Mouse (Mus musculus): ENCODE measurements around the gene Cyp2e1.
"Not testable (repeated sequence)": the region's sequence is repeated elsewhere in the genome, so short reads cannot be mapped to it uniquely, and the experiment has no call there.

The Cyp2e1 gene

DNA sequence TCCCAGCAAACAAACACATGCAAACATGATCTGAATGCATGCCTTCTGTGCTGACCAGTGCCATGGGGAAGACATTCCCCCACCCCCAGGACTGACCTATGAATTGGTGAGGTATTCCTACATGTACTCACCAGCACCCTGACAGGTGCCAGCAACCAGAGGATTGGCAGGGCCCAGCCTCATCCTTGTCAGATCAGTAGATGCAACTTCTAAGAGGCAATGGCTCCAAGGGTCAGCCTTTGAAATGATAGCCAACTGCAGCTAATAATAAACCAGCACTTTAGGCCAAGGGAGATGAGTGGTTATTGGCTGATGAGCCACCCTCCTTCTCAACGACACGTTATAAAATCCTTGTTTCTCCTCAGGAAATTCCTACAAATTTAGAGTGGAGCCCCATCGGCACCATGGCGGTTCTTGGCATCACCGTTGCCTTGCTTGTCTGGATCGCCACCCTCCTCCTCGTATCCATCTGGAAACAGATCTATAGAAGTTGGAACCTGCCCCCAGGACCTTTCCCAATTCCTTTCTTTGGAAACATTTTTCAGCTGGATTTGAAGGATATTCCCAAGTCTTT lies at the start of gene Cyp2e1:
Gene Cyp2e1, plus strand, starts transcription at position 293 of the 574 bp plus-strand sequence.
- DNase-seq (ENCODE audit: low read depth, low spot score): no peak

DNA sequence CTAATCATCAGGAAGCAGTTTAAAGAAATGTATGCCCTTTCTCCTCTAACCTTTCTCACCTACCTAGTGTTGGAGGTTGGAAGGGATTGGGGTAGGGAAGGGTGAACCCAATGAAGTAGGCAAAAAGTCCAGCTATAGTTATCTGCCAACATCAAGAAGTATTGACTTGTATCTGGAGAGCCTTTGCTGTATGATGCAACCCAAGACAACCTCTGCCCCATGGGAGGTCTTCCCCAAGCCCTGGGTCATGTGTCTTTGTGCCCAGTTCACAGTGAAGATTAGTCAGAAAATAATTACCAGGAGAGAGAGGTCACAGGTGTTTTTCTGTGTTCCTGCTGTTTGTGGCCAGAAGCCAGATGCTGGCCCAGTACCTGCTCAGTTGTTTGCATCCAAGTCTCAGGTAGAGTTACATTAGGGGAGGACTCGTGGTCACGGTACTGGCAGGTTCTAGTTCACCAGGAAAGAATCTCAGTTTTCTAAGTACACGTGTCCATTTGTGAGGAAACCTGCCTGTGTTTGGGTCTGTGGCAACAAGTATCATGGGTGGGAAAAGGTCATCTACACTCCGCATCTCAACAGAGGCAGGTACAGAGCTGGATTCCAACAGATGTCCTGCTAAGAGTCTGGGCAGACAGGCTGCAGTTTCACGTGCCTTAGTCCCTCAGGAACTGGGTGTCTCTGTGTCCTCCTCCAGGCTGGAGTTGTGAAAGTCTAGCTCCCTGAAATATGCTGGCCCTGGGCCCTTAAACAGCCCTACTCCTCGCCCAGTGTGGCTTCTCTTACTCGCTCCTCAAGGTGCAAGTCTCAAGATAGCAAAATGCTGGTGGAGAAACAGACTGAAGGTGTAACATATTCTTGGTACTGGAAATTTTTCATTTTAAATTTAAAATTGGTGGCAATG lies 46.1 kb upstream of the Cyp2e1 start:
- DNase-seq (ENCODE audit: low read depth, low spot score): no peak

DNA sequence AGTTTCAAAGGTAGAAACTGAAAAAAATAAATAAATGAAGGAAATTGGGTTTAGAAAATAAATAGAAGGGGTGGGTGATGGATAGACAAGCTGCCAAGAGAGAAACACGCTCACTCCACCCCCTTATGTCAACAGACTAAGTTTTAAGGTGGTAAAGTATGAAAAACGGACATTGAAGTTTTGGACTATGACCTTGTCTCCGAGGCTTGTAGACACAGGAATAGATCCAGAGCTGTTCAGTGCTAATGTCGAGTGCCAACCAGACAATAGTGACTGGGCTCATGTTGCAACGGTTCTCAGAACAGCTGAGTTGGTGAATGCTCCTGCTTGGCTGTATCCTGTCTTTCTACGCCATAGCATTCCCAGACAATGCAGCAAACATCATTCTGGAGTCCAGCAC lies 42.4 kb upstream of the Cyp2e1 start:
- DNase-seq (ENCODE audit: low read depth, low spot score): no peak

DNA sequence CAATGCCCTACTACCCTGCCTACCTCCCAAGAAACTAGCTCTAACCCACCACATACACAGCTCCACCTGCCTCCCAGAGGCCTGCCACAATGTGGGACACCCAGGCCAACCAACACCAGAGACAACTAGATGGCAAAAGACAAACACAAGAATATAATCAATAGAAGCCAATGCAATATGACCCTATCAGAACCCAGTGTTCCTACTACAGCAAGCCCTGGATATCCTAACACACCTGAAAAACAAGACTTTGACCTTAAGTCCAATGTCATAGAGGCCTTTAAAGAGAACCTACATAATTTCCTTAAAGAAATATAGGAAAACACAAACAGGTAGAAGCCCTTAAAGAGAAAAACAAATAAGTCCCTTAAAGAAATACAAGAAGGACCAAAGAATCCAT lies 38.0 kb upstream of the Cyp2e1 start:
- DNase-seq (ENCODE audit: low read depth, low spot score): no peak

DNA sequence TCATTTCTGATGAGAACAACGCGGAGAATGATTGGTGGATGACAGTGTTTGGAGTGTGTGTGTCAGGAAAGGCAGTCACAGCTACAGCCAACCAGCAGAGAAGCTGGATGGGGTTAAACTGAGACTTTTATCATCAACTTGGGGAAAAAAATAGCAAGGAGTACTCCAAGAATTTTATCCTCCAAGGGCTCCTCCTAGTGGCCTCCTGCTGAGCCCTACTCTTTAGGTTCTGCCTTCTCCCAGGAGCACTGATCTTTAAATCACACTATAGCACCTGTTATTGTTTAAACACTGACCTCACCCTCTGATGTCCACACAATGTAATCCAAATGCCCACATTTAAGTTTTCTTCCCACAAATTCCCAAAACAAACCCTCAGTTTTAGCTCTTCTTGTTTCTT lies 30.4 kb upstream of the Cyp2e1 start:
- DNase-seq (ENCODE audit: low read depth, low spot score): no peak

DNA sequence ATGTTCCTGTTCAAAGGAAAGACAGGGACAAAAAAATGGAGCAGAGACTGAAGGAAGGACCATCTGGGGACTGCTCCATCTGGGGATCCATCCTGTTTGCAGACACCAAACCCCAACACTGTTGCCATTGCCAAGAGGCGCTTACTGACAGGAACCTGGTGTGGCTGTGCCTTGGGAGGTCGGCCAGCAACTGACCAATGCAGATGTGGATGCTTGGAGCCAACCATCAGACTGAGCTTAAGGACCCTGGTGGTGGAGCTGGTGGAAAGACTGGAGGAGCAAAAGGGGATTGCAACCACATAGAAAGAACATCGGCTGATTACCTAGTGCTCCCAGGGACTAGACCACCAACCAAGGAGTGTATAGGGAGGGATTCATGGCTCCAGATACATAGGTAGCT lies 16.1 kb upstream of the Cyp2e1 start:
- no peak for DNase-seq (ENCODE audit: low read depth, low spot score)

DNA sequence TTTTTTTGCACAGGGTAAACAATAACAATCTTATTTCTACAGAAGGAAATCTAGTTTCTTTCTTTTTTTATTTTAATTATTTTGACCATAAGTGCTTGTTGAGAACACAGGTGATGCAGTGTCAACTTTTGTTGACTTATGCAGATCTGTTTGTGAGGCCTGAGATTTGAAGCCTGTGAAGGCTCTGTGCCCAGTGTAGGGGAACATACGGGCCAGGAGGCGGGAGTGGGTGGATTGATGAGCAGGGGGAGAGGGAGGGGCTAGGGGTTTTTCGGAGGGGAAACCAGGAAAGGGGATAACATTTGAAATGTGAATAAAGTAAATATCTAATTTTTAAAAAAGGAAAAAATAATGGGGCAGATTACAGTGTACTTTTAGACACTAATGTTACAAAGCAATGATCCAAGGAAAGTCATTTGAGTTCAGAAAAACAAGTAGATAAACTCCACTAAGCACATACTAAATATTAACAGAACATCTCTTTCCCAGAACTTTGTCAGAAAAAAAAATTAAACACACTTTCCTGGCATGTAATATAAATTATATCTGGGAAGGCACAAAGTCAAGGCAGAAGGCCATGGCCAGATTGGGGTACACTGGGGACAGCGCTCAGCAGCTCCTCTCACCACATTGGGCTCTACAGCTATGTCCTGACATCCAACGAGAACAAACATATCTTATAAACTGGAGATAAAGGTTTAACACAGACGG lies 15.3 kb upstream of the Cyp2e1 start:
- no peak for DNase-seq (ENCODE audit: low read depth, low spot score)

DNA sequence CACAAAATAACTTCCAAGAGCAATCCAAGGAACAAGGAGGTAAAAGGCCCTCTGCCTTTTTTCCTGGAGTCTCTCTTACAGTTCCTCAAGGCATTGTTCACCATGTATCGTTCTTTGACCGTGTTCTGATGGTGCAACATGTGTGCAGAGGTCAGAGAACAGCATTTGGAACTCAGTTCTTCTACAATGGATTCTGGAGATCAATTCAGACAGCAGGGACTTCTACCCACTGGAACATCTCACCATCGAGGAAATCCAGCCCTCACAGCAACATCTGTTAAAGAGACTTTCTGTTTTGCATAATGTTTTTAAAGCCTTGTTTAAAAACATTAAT lies 14.7 kb upstream of the Cyp2e1 start:
- no peak for DNase-seq (ENCODE audit: low read depth, low spot score)

DNA sequence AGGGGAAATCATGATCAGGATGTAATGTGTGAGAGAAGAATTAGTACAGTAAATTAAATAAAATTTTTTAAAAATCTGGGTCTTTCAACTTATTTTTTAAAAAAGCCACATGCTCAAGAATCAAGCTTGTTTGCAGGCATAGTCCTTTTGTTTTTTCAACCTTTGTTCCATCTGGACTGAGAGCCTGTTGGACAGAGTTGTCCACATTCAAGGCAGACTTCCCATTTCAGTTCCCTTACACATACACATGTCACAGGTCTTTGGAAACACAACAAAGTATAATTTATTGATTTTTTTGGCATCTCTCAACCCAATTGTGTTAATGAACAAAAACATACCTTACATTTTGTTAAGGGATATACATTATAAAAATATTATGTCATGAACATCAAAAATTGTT lies 9.0 kb upstream of the Cyp2e1 start:
- no peak for DNase-seq (ENCODE audit: low read depth, low spot score)

DNA sequence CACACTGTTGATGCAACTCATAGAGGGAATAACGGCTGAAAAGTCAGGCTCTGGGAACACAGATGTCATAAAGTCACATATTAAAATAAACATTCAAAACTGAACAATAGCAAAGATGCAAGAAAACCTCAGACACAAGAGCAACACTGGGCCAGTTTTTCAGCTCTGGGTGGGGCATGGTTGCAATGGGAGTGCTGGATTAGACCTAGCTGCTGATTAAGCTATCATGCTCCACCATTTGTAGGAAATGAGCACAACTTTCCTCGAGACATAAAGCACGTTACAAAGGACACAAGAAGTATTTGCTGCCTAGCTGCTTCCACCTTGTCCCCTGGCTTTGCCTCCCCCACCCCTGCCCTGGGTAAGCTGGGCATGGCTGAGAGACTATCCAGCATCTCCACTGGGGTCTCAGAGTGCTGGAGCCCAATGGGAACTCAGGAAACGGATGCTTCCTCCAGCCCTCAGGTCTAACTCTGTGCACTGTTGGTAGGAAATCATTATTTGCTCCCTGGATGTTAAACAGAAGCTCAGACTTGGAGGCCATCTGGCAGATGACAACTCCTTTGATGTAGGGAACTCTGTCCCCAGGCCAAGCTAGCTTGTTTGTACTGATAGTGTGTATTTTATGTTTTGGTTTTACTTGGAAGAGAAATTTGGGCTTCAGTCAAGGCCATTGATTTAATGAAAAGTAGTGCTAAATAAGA lies 7.2 kb upstream of the Cyp2e1 start:
- no peak for DNase-seq (ENCODE audit: low read depth, low spot score)

DNA sequence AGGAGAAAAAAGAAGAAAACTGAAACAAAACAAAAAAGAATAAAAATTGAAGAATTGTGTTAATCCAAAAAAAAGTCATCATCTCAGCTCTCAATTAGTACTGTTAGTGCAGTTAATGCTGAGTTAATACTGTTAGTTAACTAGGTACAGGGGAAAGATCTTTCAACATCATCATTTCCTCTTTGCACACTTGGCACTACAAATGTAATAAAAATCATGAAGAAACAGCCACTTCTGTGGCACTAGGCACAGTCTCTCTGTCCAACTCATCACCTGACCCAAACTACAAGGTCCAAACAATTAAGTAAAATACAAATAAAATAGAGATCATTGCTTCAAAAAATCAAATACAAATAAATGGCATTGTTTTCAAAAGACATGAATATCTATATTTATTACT lies 2.9 kb upstream of the Cyp2e1 start:
- no peak for DNase-seq (ENCODE audit: low read depth, low spot score)

DNA sequence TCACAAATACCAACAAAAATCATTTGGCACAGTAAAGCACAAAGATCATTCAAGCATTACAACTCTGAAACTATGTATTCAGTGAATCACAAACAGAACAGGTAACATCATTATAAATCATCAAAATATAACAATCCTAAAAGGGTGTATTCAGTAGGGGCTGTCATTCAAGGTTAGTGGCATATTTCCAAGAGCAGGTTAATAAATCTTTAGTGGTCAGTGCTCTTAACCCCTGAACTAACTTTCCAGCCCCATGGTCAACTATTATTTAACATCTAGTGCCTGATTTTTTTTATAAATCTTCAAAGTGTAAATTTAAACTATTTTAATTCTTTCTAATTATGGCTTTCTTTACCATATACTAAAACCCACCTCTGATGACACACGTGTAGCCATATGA lies 1.9 kb downstream of the Cyp2e1 start:
- DNase-seq (ENCODE audit: low read depth, low spot score): not testable (repeated sequence)

DNA sequence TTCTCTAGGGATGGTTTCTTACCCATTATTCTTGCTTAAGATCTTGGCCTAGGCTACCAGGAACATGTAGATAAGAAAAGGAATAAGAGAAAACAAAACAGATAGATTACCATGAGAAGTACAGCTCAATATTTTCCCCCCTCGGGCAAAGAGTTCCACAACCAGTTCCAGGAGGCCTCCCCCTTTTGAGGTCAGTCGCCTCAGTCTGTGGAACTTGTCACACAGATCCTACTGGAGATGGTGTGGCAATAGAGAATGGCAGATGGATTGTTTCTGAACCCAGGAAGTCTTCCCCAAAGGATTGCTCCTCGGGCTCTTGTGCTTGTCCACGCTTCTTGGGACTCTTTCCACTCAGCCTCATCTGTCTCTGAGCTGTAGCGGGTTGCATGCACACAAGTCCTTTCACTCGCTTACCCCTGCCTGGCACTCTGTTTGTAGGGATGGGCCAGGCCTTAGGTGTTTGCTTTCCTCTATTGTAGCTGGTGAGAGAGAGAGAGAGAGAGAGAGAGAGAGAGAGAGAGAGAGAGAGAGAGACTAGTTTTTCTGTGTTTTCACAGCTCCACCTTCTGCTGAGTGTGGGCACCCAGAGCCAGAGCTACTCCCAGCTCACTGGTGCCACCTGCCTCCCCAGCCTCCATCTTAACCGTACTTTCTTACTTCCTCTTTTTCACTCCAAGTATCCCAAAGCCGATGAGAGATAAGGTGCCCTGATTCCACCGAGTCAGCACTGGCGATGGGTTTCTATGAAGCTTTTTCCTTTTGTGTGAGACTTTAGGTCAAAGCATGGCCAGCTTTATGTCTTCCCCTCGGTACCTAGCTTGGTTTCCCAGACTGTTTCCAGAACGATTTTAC lies 2.6 kb downstream of the Cyp2e1 start:
- no peak for DNase-seq (ENCODE audit: low read depth, low spot score)

DNA sequence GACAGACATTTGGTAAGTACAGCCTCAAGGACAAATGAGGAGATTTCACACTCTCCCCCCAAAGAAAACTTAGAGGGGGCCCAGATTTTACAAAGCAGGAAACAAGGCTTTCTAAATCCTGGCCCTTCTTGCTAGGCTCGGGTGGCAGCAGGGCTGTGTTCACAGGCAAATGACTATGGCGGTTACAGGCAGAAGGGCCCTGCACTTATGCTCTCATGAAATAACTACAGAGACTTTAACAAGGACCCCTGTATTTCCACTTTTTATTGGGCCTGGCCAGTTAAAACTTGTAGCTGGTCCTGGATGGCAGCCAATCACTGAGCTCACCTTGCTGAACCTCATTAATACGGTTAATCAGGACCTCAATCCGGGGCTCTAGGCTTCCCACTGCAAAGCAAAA lies 17.0 kb downstream of the Cyp2e1 start:
- no peak for DNase-seq (ENCODE audit: low read depth, low spot score)

DNA sequence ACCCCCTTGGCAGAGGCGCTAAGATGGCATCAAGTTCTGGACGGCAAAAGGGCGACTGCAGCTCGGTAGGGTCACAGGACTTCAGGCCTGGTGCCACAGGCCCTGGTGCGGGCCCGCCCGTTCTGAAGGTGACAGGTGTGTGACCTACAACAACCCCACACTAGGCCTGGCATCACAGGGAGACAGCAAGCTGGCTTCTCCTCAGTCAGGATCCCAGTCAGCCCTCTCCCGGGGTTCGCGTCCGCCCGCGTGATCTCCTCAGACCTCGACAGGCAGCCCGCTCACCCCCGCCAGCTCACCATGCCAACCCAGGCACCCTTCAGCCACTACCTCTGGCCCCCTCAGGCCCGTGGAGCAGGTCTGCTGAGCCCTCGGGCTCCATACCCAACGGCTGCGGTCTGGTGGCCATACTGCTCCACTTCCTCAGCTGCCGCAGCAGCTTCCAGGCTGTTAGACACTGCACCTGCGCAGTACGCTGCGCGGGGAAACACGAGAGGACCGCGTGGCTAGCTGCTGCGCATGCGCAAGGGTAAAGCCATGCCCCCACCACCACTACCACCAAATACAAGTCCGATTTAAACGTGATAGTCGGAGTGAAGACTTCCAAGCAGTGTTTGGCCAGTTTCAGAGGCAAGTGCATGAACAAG lies 24.0 kb downstream of the Cyp2e1 start, which contains the start of gene Syce1:
Gene Syce1, minus strand, starts transcription at position 447 of the 647 bp plus-strand sequence.
- DNase-seq (ENCODE audit: low read depth, low spot score): no peak

DNA sequence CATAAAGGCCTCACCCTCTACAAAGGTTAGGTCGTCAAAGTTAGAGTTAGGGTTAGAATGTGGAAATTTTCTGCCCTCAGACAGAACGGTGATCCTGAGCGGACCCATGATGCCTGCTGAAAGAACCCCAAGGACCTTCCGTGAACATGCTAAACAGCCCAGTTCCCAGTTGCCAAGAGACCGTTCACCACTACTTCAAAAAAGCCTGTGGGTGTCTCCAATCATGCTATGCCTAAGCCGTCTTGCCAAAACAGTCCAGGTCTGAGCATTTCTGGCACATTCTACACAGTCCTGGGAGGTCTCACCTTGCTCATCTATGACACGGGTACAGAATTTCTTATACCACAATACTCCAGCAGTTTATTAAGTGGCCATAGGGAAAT lies 24.5 kb downstream of the Cyp2e1 start:
- DNase-seq (ENCODE audit: low read depth, low spot score): no peak

DNA sequence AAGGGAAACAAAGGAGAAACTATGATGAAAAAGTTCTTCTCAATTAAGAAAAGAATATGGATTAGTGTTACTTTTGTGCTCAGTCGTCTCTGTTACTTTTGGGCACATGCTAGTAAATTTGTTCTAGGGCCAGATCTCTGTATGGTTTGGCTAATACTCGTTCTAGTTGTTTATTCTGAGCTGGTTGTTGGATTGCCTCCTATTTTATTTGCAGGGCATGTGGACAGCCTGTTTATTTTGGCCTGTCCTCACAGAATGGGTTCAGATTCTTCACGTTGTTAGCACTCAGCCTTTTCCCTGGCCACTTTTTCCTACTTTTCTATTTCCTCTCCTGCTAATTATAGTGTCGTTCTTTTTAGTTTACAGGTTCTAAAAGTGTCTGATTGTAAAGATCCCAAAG lies 30.0 kb downstream of the Cyp2e1 start:
- DNase-seq (ENCODE audit: low read depth, low spot score): no peak

DNA sequence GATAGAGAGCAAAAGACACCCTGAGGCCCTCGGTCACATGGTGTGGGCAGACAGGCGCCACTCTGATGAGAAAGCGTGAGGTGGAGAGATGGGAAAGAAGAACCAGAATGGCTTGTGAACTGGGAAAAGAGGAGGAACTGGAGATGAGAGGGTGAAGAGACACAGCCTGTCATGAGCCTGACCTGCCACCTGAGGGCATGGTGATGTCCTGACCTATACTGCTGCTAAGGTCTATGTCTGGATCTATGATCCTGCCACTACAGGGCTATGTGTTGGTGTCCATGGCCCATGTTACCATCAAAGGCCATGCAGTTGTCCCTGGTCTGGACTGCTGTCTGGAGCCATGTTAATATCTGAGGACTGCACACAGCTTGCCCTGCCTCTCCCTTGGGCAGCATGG lies 34.1 kb downstream of the Cyp2e1 start:
- DNase-seq (ENCODE audit: low read depth, low spot score): no peak

DNA sequence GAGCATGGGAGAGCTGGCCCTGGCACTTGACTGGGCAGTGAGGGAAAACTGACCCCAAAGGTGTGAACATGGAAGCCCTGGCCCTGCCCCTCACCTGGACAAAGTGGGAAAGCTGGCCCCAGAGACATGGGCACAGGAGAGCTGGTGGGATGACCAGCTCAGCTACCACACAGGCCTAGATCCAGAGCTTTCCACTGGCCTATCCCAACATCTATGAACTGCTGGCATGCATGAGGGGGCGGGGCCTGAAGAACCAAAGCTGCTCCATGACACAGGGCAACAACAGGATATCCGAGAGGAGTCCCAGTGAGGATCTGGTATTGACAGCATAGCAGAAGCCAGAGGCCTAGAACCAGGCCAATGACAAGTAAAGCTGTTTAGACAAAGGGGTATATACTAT lies 34.7 kb downstream of the Cyp2e1 start:
- DNase-seq (ENCODE audit: low read depth, low spot score): no peak

DNA sequence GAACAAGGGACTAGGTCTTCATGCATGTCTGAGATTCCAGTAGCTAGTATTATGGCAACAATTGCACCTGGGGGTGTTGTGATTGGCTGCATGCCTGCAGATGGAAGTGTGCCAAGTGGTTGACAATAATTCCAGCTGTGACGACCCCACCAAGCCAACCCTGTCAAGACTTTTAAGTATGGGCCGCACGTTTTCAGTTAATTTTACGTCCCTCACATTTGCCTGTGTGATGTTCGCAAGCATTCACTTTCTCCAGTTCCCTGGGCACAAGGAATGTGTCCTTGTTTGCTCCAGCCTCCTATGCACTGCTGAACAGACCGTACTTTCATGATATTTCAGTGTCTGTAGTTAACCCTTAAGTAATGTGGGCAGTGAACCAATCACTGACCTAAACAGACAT lies 39.1 kb downstream of the Cyp2e1 start:
- no peak for DNase-seq (ENCODE audit: low read depth, low spot score)

DNA sequence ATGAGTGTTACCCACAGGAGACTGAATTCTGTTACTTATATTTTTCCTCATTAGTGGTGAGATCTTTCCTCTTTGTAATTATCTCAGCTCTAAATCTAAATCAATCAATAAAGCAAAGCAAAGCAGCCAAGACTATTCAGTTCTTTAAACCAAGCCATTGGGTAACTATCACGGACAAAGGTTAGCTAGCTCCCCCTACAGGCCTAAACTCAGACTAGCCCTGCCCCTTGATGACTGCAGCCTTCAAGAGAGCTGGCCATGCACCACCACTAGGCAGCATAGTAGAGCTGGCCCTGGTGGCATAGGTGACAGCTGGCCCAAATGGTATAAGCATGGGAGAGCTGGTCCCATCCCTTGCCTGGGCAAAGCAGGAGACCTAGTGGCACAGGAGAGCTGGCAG lies 42.2 kb downstream of the Cyp2e1 start:
- DNase-seq (ENCODE audit: low read depth, low spot score): no peak

All from brain, embryonic 18.5 days (tissue).